Mouse (Mus musculus) hindbrain, postnatal 0 days (tissue): ENCODE data around the gene Zbtb4. TPM values are rescaled to one million over a fixed set of nuclear protein-coding genes. Genes with fewer than 3 reads are reported as not detected.

Experiments used
- ATAC-seq: fragments of 200-750 bp; cut with Nextera tagmentation; 2 replicates; pipeline ENCODE4 v1.8.0; 2017; ENCODE audit warnings: mild to moderate bottlenecking, moderate TSS enrichment, moderate library complexity
- DNase-seq: peaks from one replicate; pipeline ENCODE4 v3.0.0-alpha.2; 2015; ENCODE audit warnings: low spot score
- H3K27ac ChIP-seq: fragments of 300-500 bp; sonication (generic); 2 replicates; pipeline ENCODE4 v1.5.1; 2014; ENCODE audit warnings: mild to moderate bottlenecking
- H3K27me3 ChIP-seq: fragments of 300-500 bp; sonication (generic); 2 replicates; pipeline ENCODE4 v1.6.1; 2014; ENCODE audit warnings: low read length, mixed read lengths; ENCODE audit not compliant: insufficient read depth
- H3K36me3 ChIP-seq: fragments of 300-500 bp; sonication (generic); 2 replicates; pipeline ENCODE4 v1.6.1; 2014; ENCODE audit warnings: low read length, mixed read lengths; ENCODE audit not compliant: insufficient read depth
- H3K4me1 ChIP-seq: fragments of 300-500 bp; sonication (generic); 2 replicates; pipeline ENCODE4 v1.6.1; 2014; ENCODE audit warnings: antibody characterized with exemption, low read length, mixed read lengths; ENCODE audit not compliant: insufficient read depth
- H3K4me2 ChIP-seq: fragments of 300-500 bp; sonication (generic); 2 replicates; pipeline ENCODE4 v1.6.1; 2014; ENCODE audit warnings: low read depth, mild to moderate bottlenecking, low read length, moderate library complexity, mixed read lengths
- H3K4me3 ChIP-seq: fragments of 300-500 bp; sonication (generic); 2 replicates; pipeline ENCODE4 v1.5.1; 2014; ENCODE audit warnings: low read length
- H3K9ac ChIP-seq: fragments of 300-500 bp; sonication (generic); replicated peaks from 2 replicates; pipeline ENCODE4 v1.6.1; 2014; ENCODE audit warnings: mild to moderate bottlenecking, low read length, moderate library complexity, mixed read lengths
- H3K9me3 ChIP-seq: fragments of 300-500 bp; sonication (generic); 2 replicates; pipeline ENCODE4 v1.6.1; 2016; ENCODE audit warnings: low read length, mixed read lengths
- CTCF ChIP-seq: IDR thresholded peaks from 2 replicates; pipeline ENCODE4 v1.5.1; 2016; ENCODE audit warnings: antibody characterized with exemption, control low read depth, low read depth
- WGBS: fragments of 180-500 bp; shearing (Covaris S2); extraction: QIAGEN DNeasy Blood & Tissue Kit; methylation state at CpG from one replicate; pipeline ENCODE4 v1.1.7; 2014; 5-methylcytosine and 5-hydroxymethylcytosine counted together
- polyA plus RNA-seq: library from polyadenylated mRNA; unstranded; fragments of >200 nt; fragmentation: Nextera tagmentation; extraction: Ambion mirVana; gene quantifications from 2 replicates; pipeline ENCODE4 v1.2.1, GENCODE M21; 2015
- total RNA-seq: library from RNA; depleted of rRNA; stranded (reverse); fragments of >200 nt; gene quantifications from 2 replicates; pipeline ENCODE4 v1.2.3, GENCODE M21; 2014

The Zbtb4 gene
- total and polyA plus RNA-seq, 2 experiments from 2014 or later, result 4.6 to 39.9 TPM

GRCm38 (mm10) chr11:69815155-69815554, 49.4 kb downstream of the Zbtb4 start, which contains the start of gene Gm39566:
Gene Gm39566, minus strand, starts transcription at chr11:69815298.
- DNase-seq (no peak), ATAC-seq (no peak)
- H3K4me3 ChIP-seq, result no peak within 1 kb of the TSS
- H3K9me3 ChIP-seq, result no peaks in the 10 kb centered on the region
- no peaks in the 10 kb centered on the region for H3K4me1 ChIP-seq
- no peak within 1 kb of the TSS for H3K9ac ChIP-seq
- no peak within 1 kb of the TSS for H3K27ac ChIP-seq
- H3K36me3 ChIP-seq, result no peaks in the 10 kb centered on the region
- no peaks in the 10 kb centered on the region for H3K27me3 ChIP-seq
- TF ChIP-seq CTCF, result no peak
- WGBS, result 63% methylated on average over 10 of the region's 10 CpGs
- H3K4me2 ChIP-seq, result no peak within 1 kb of the TSS

DNA sequence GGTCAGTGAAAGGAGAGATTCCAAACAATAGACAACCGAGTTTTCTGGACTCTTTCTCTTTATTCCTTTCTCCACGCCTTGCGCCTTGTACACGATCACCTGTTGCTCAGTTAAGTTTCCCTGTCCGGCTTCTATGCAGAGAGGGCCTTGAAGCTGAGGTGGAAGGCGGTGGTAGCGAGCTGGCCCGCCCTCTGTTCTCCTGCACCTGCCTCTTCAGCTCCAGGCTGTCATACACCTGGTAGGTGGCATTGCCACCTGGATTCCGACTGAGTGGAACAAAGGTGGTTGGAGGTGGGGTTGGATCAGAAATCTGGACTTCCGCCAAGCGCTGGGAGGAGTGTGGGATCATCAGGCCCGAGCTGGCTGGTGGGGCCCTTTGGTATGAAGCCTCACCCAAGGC, 50.8 kb downstream of the Zbtb4 start:
- TF ChIP-seq CTCF, result no peak
- ATAC-seq (no peak), DNase-seq (no peak)
- H3K9ac ChIP-seq, result no peak overlapping the region
- H3K36me3 ChIP-seq, result no peaks in the 10 kb centered on the region
- WGBS, result 91% methylated on average over 12 of the region's 12 CpGs
- no peaks in the 10 kb centered on the region for H3K4me1 ChIP-seq
- H3K4me2 ChIP-seq, result no peak overlapping the region
- H3K27ac ChIP-seq, result no peak overlapping the region
- H3K4me3 ChIP-seq, result no peak overlapping the region
- H3K9me3 ChIP-seq, result no peaks in the 10 kb centered on the region
- H3K27me3 ChIP-seq, result no peaks in the 10 kb centered on the region

- Histone ChIP-seq H3K4me3 (no peak within 1 kb of the TSS), H3K27me3 (no peaks in the 10 kb centered on the region), H3K9me3 (no peaks in the 10 kb centered on the region), H3K4me2 (no peak within 1 kb of the TSS), H3K9ac (no peak within 1 kb of the TSS), H3K27ac (no peak within 1 kb of the TSS), H3K36me3 (no peaks in the 10 kb centered on the region), H3K4me1 (no peaks in the 10 kb centered on the region)
- DNase-seq, result no peak
- no peak for TF ChIP-seq CTCF
- ATAC-seq, result no peak
- WGBS, result 81% methylated on average over 2 of the region's 2 CpGs
Observed at GRCm38 (mm10) chr11:69818365-69818764, 52.7 kb downstream of the Zbtb4 start, which contains the start of gene Spem2. Gene Spem2, minus strand, starts transcription at chr11:69818465.

DNA sequence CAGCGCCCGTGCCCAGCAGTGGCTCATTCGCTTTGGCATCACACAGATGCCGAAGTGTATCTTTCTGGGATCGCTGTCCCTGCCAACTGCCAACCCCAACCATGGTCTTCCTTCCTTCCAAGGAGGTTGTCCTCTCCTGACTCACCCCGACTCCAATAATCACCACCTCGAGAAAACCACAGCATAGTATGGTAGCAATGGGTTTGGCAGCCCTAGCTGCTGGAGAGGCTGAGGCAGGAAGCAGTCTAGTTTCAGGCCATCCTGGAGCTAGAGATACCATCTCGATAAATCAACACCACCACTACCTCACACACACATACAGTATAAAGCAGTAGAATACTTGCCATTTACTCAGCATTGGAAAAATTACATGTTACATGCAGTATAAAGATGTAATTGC, 53.2 kb downstream of the Zbtb4 start:
- H3K27ac ChIP-seq, result no peak overlapping the region
- no peak for ATAC-seq
- WGBS, result 93% methylated on average over 8 of the region's 8 CpGs
- no peak for DNase-seq
- H3K4me3 ChIP-seq, result no peak overlapping the region
- H3K9me3 ChIP-seq, result no peaks in the 10 kb centered on the region
- H3K27me3 ChIP-seq, result no peaks in the 10 kb centered on the region
- H3K9ac ChIP-seq, result no peak overlapping the region
- peaks cover 2% of the 10 kb centered on the region; the same call in 1 of the 2 replicates for H3K36me3 ChIP-seq
- H3K4me1 ChIP-seq, result no peaks in the 10 kb centered on the region
- no peak overlapping the region for H3K4me2 ChIP-seq
- no peak for TF ChIP-seq CTCF

DNA sequence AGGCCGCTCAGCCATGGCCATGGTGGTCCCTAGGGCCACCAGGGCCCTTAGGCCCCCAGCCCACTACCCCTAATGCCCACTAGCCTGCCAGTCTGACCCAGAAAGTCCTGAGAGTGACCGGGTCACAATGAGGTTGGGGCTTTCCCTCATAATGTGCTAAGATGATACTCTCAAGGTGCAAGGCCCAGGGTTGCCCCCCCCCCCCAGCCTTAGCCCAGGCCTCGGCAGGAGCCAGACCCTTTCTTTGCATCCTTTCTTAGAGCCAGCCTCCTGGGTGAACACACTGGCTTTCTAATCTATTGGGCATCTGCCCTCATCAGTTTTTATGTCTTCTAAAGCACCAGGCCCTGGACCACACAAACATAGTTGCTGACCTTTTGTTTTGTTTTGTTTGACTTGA, 56.4 kb downstream of the Zbtb4 start, which contains the start of gene Spem1:
Gene Spem1 (minus strand): TSS at position 101 of the 400 bp plus-strand sequence.
- ATAC-seq, result no peak
- no peaks in the 10 kb centered on the region for H3K27me3 ChIP-seq
- H3K36me3 ChIP-seq, result peaks cover 29% of the 10 kb centered on the region

DNA sequence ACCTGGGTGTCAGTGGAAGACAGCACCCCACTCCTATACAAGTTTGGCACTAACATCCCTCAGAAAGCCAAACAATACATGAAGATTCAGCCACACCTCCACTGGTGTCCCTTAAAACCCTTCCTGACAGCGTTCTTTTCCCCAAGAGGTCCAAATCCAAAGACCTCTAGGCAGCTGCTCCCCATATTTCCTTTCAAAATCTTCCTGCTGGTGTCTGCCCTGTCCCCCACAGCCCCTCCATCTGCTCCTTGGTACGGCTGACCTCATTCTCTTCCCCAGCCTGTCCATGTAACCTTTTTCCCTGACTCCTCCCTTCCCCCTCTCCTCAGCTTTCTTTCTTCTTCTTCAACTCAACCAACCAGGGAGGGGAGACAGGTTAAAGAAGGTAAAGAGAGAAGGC, 57.7 kb downstream of the Zbtb4 start:
- no peak overlapping the region for H3K4me3 ChIP-seq
- H3K36me3 ChIP-seq, result peaks cover 43% of the 10 kb centered on the region
- no peak for DNase-seq
- H3K27ac ChIP-seq, result no peak overlapping the region
- no peak for TF ChIP-seq CTCF
- no peaks in the 10 kb centered on the region for H3K4me1 ChIP-seq
- H3K9ac ChIP-seq, result no peak overlapping the region
- 58% methylated on average over 2 of the region's 2 CpGs for WGBS
- H3K9me3 ChIP-seq, result no peaks in the 10 kb centered on the region
- no peaks in the 10 kb centered on the region for H3K27me3 ChIP-seq
- no peak overlapping the region for H3K4me2 ChIP-seq
- no peak for ATAC-seq

More for the DNA sequence above, 56.4 kb downstream of the Zbtb4 start, which contains the start of gene Spem1:
- H3K4me2 ChIP-seq, result no peak within 1 kb of the TSS
- no peak within 1 kb of the TSS for H3K4me3 ChIP-seq
- H3K9me3 ChIP-seq, result no peaks in the 10 kb centered on the region
- DNase-seq, result no peak
- TF ChIP-seq CTCF, result no peak
- no peaks in the 10 kb centered on the region for H3K4me1 ChIP-seq
- H3K9ac ChIP-seq, result no peak within 1 kb of the TSS
- H3K27ac ChIP-seq, result no peak within 1 kb of the TSS
- 84% methylated on average over 3 of the region's 3 CpGs for WGBS

DNA sequence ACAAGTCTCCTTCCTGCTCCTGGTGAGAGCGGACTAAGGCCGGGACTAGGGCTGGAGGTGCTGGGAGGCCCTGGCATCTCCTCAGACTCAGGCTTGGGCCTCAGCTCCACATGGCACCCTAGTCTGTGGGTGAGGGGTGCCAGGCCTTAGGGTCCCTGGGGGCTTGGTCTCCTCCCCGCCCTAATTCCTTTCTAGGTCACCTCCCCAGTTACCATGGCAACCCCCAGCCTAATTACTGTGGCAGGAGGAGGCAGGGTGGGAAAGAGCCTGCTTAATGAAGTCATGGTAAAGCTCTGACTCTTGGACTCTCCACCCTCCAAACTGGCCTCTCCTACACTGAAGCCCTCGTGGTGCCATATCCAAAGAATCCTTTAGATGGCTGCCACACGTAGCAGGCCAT, 63.1 kb downstream of the Zbtb4 start:
- no peak for TF ChIP-seq CTCF
- Histone ChIP-seq H3K4me3 (no peak overlapping the region), H3K4me2 (no peak overlapping the region), H3K9me3 (no peaks in the 10 kb centered on the region), H3K9ac (no peak overlapping the region), H3K36me3 (peaks cover 51% of the 10 kb centered on the region), H3K4me1 (no peaks in the 10 kb centered on the region), H3K27ac (no peak overlapping the region), H3K27me3 (no peaks in the 10 kb centered on the region)
- DNase-seq, result no peak
- no peak for ATAC-seq
- 51% methylated on average over 5 of the region's 5 CpGs for WGBS
